Mouse (Mus musculus): Measurements from ENCODE around the gene Cntn5. TPM values are rescaled to one million over a fixed set of nuclear protein-coding genes. Genes with fewer than 3 reads are reported as not detected.

Cntn5 gene
- total and polyA plus RNA-seq, 3 experiments: not detected

DNA sequence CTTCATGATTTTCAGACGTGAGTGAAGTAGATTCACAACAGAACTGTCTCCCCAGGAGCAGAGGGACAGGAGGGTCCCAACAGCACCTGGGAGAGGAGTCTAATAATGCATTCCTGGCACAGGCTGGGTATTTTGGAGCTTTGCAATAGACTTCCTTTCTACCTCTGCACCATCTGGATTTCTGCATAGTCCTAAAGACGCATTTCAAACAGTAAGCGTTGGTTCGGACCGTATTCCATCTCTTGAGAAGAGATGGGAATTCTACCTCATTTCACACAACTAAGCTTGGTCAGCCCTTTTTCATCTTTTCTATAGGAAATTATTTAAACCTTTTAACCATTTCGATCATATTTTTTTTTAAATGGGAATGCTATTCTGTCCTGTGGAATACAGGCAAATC is 635.7 kb downstream of the Cntn5 start:
- dilution Hi-C loops (cut with MboI; ENCODE audit: extremely low pct_ligation_motif_present, extremely low pct_unique_long_range_greater_than_20kb, low sequenced_read_pairs) (no loop called here), in situ Hi-C loops (cut with MboI; ENCODE audit: low pct_ligation_motif_present, low pct_unique_long_range_greater_than_20kb, low sequenced_read_pairs) (no loop called here)
- Histone ChIP-seq H3K4me3 (replicated peaks in 1 of 3; ENCODE audit: low read depth in 2 of 3, low read length in 2 of 3, poor library complexity in 1 of 3) (no peak overlapping the region), H3K9me3 (replicated peaks; ENCODE audit: low read length) (no peaks in the 10 kb centered on the region), H3K27me3 (replicated peaks) (no peaks in the 10 kb centered on the region), H3K4me2 (ENCODE audit: insufficient read depth, low read depth, poor library complexity, severe bottlenecking) (no peak overlapping the region), H3K79me2 (replicated peaks; ENCODE audit: control insufficient read depth, extremely low read depth, insufficient read depth, poor library complexity, severe bottlenecking) (no peaks in the 10 kb centered on the region), H3K9ac (ENCODE audit: insufficient read depth, low read depth) (no peak overlapping the region), H3K36me3 (replicated peaks in 1 of 2; ENCODE audit: control insufficient read depth in 1 of 2, insufficient read depth in 1 of 2, low read length in 1 of 2) (no peaks in the 10 kb centered on the region), H3K4me1 (ENCODE audit: control insufficient read depth in 1 of 2, insufficient read depth in 2 of 2) (no peaks in the 10 kb centered on the region), H3K27ac (ENCODE audit: insufficient read depth, low read depth) (no peak overlapping the region)
- TF ChIP-seq USF1 (IDR thresholded peaks at IDR 0.05; ENCODE audit: low read depth, low read length) (no peak), CHD1 (IDR thresholded peaks at IDR 0.05; ENCODE audit: low read depth, low read length) (no peak), MAX (IDR thresholded peaks at IDR 0.05; ENCODE audit: low read length) (no peak)
- DNase-seq (ENCODE audit: extremely low read depth): no peak

DNA sequence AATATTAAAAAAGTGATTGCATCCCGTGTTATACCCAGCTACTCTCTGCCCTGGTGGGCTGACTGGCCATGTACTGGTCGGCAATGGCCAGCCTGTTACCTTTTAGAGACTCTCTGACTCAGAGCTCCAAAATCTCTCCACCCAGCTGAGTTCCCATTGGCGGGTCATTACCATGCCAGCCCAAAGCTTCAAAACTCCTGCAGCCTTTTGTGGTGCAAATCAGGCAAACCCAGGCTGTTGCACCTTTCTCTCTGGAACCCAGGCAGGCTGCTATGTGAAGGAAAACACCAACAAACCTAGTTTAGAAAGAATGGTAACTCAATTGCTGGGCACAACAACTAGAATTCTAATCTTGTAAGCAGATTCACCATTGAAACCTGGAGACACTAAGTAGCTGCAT is 639.0 kb downstream of the Cntn5 start:
- no peaks in the 10 kb centered on the region for H3K9me3 ChIP-seq (replicated peaks; ENCODE audit: low read length)
- H3K27me3 ChIP-seq (replicated peaks): no peaks in the 10 kb centered on the region
- no peak overlapping the region for H3K4me2 ChIP-seq (ENCODE audit: insufficient read depth, low read depth, poor library complexity, severe bottlenecking)
- in situ Hi-C loops (cut with MboI; ENCODE audit: low pct_ligation_motif_present, low pct_unique_long_range_greater_than_20kb, low sequenced_read_pairs) (no loop called here), dilution Hi-C loops (cut with MboI; ENCODE audit: extremely low pct_ligation_motif_present, extremely low pct_unique_long_range_greater_than_20kb, low sequenced_read_pairs) (no loop called here)
- no peak for DNase-seq (ENCODE audit: extremely low read depth)
- no peak overlapping the region for H3K9ac ChIP-seq (ENCODE audit: insufficient read depth, low read depth)
- H3K4me1 ChIP-seq (ENCODE audit: control insufficient read depth in 1 of 2, insufficient read depth in 2 of 2): no peaks in the 10 kb centered on the region
- no peak for TF ChIP-seq MEF2A (IDR thresholded peaks at IDR 0.05; ENCODE audit: borderline replicate concordance, low read depth, low read length)
- TF ChIP-seq CHD1 (IDR thresholded peaks at IDR 0.05; ENCODE audit: low read depth, low read length): no peak
- TF ChIP-seq ZC3H11A (IDR thresholded peaks at IDR 0.05; ENCODE audit: low read depth, low read length): no peak
- no peak for TF ChIP-seq CHD2 (IDR thresholded peaks at IDR 0.05; ENCODE audit: low read length)
- no peak for TF ChIP-seq ZMIZ1 (IDR thresholded peaks at IDR 0.05; ENCODE audit: low read depth, low read length)
- TF ChIP-seq GABPA (IDR thresholded peaks at IDR 0.05; ENCODE audit: insufficient replicate concordance, low read depth, low read length): no peak
- H3K36me3 ChIP-seq (replicated peaks in 1 of 2; ENCODE audit: control insufficient read depth in 1 of 2, insufficient read depth in 1 of 2, low read length in 1 of 2): no peaks in the 10 kb centered on the region
- H3K27ac ChIP-seq (ENCODE audit: insufficient read depth, low read depth): no peak overlapping the region
- no peaks in the 10 kb centered on the region for H3K79me2 ChIP-seq (replicated peaks; ENCODE audit: control insufficient read depth, extremely low read depth, insufficient read depth, poor library complexity, severe bottlenecking)
- H3K4me3 ChIP-seq (replicated peaks in 1 of 3; ENCODE audit: low read depth in 2 of 3, low read length in 2 of 3, poor library complexity in 1 of 3): no peak overlapping the region

DNA sequence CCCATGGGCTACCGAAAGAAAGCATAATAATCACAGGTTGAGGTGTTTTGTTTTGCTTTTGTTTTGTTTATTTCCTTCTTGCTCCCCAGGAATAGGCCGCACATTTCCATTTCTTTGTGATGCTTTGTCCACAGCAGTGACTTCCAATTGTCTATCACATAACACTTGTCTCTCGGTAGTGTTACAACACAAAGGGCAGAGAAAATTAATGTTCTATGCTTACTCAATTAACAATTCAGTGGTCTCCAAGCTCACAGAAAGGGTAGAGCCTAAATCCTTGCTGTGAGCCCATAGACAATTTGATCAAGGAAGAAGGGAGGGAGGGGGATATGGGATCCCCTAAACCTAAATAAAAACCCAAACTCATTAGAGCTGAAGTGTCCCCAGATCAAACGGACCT is 671.2 kb downstream of the Cntn5 start:
- in situ Hi-C loops (cut with MboI; ENCODE audit: low pct_ligation_motif_present, low pct_unique_long_range_greater_than_20kb, low sequenced_read_pairs): no loop called here
- Histone ChIP-seq H3K79me2 (replicated peaks; ENCODE audit: control insufficient read depth, extremely low read depth, insufficient read depth, poor library complexity, severe bottlenecking) (no peaks in the 10 kb centered on the region), H3K27ac (ENCODE audit: insufficient read depth, low read depth) (no peak overlapping the region), H3K27me3 (replicated peaks) (no peaks in the 10 kb centered on the region), H3K4me3 (replicated peaks in 1 of 3; ENCODE audit: low read depth in 2 of 3, low read length in 2 of 3, poor library complexity in 1 of 3) (no peak overlapping the region), H3K9ac (ENCODE audit: insufficient read depth, low read depth) (no peak overlapping the region), H3K4me1 (ENCODE audit: control insufficient read depth in 1 of 2, insufficient read depth in 2 of 2) (no peaks in the 10 kb centered on the region), H3K4me2 (ENCODE audit: insufficient read depth, low read depth, poor library complexity, severe bottlenecking) (no peak overlapping the region), H3K9me3 (replicated peaks; ENCODE audit: low read length) (no peaks in the 10 kb centered on the region), H3K36me3 (replicated peaks in 1 of 2; ENCODE audit: control insufficient read depth in 1 of 2, insufficient read depth in 1 of 2, low read length in 1 of 2) (no peaks in the 10 kb centered on the region)
- no peak for DNase-seq (ENCODE audit: extremely low read depth)
- TF ChIP-seq NRF1 (IDR thresholded peaks at IDR 0.05; ENCODE audit: low read depth, low read length) (no peak), MAZ (IDR thresholded peaks at IDR 0.05; ENCODE audit: low read depth, low read length) (no peak), POLR2AphosphoS2 (IDR thresholded peaks at IDR 0.05; ENCODE audit: low read depth, low read length) (no peak), ZMIZ1 (IDR thresholded peaks at IDR 0.05; ENCODE audit: low read depth, low read length) (no peak), GABPA (IDR thresholded peaks at IDR 0.05; ENCODE audit: insufficient replicate concordance, low read depth, low read length) (no peak), RCOR1 (conservative IDR thresholded peaks at IDR 0.05; ENCODE audit: low read depth, low read length) (no peak), ZKSCAN1 (IDR thresholded peaks at IDR 0.05; ENCODE audit: borderline replicate concordance, low read depth, low read length) (no peak), JUND (conservative IDR thresholded peaks at IDR 0.05; ENCODE audit: low read depth, low read length) (no peak), ETS1 (conservative IDR thresholded peaks at IDR 0.05; ENCODE audit: low read depth, low read length) (no peak), MEF2A (IDR thresholded peaks at IDR 0.05; ENCODE audit: borderline replicate concordance, low read depth, low read length) (no peak), POLR2A (IDR thresholded peaks at IDR 0.05; ENCODE audit: low read depth, low read length) (no peak), USF2 (conservative IDR thresholded peaks at IDR 0.05; ENCODE audit: low read depth, low read length) (no peak), MAFK (IDR thresholded peaks at IDR 0.05; ENCODE audit: insufficient replicate concordance, low read length) (no peak), CTCF (conservative IDR thresholded peaks at IDR 0.05 in 1 of 2, IDR thresholded peaks at IDR 0.05 in 1 of 2; ENCODE audit: low read depth in 2 of 2, low read length in 2 of 2) (no peak), HCFC1 (IDR thresholded peaks at IDR 0.05; ENCODE audit: low read depth, low read length) (no peak)
- dilution Hi-C loops (cut with MboI; ENCODE audit: extremely low pct_ligation_motif_present, extremely low pct_unique_long_range_greater_than_20kb, low sequenced_read_pairs): no loop called here

All from CH12.LX (cell line).